Mouse (Mus musculus) macrophage (primary cell): ENCODE measurements around the gene Itgb3bp. TPM values are rescaled to one million over a fixed set of nuclear protein-coding genes. Genes with fewer than 3 reads are reported as not detected.

ENCODE experiments used
- H3K27ac ChIP-seq: fragments of 350-480 bp; formaldehyde crosslinking; 2 replicates; pipeline ENCODE4 v1.9.0; 2021
- H3K36me3 ChIP-seq: fragments of 350-480 bp; formaldehyde crosslinking; 2 replicates; pipeline ENCODE4 v1.9.0; 2021; ENCODE audit errors: inconsistent target
- H3K4me3 ChIP-seq: fragments of 350-480 bp; formaldehyde crosslinking; 2 replicates; pipeline ENCODE4 v1.9.0; 2021; ENCODE audit errors: inconsistent target
- H3K79me2 ChIP-seq: fragments of 350-480 bp; formaldehyde crosslinking; 2 replicates; pipeline ENCODE4 v1.9.0; 2021; ENCODE audit errors: inconsistent target
- WGBS: methylation state at CpG from one replicate; pipeline ENCODE4 v1.1.7; 2026; ENCODE audit warnings: inconsistent platforms; ENCODE audit not compliant: missing documents; 5-methylcytosine and 5-hydroxymethylcytosine counted together
- polyA plus RNA-seq: library from polyadenylated mRNA; stranded (reverse); fragments of 250-400 nt; gene quantifications from 3 replicates; pipeline ENCODE4 v1.2.4, GENCODE M21; 2018; ENCODE audit warnings: inconsistent platforms

Gene Itgb3bp
- polyA plus RNA-seq, 1 experiment from 2014 or later: 9.1 TPM

GRCm38 (mm10) chr4:99947192-99947591, 17.6 kb upstream of the Itgb3bp start:
- no peaks in the 10 kb centered on the region for H3K36me3 ChIP-seq
- H3K79me2 ChIP-seq: no peaks in the 10 kb centered on the region
- no peak overlapping the region for H3K4me3 ChIP-seq
- 94% methylated on average over 1 of the region's 1 CpGs for WGBS
- no peak overlapping the region for H3K27ac ChIP-seq

- WGBS: 100% methylated on average over 2 of the region's 2 CpGs
- no peaks in the 10 kb centered on the region for H3K36me3 ChIP-seq
- no peak overlapping the region for H3K4me3 ChIP-seq
- H3K27ac ChIP-seq: no peak overlapping the region
- no peaks in the 10 kb centered on the region for H3K79me2 ChIP-seq
Measured at GRCm38 (mm10) chr4:99946516-99946915, 16.9 kb upstream of the Itgb3bp start.

- Histone ChIP-seq H3K4me3 (no peak overlapping the region), H3K79me2 (no peaks in the 10 kb centered on the region), H3K36me3 (no peaks in the 10 kb centered on the region), H3K27ac (no peak overlapping the region)
- WGBS: 91% methylated on average over 7 of the region's 7 CpGs
Measured at GRCm38 (mm10) chr4:99945011-99945410, 15.4 kb upstream of the Itgb3bp start.

- Histone ChIP-seq H3K4me3 (no peak overlapping the region), H3K79me2 (no peaks in the 10 kb centered on the region), H3K36me3 (no peaks in the 10 kb centered on the region), H3K27ac (no peak overlapping the region)
- WGBS: 59% methylated on average over 2 of the region's 2 CpGs
Measured at GRCm38 (mm10) chr4:99944606-99945005, 15.0 kb upstream of the Itgb3bp start.

- 87% methylated on average over 10 of the region's 10 CpGs for WGBS
- H3K4me3 ChIP-seq: no peak overlapping the region
- peaks cover 8% of the 10 kb centered on the region; the same call in 1 of the 2 replicates for H3K79me2 ChIP-seq
- H3K36me3 ChIP-seq: no peaks in the 10 kb centered on the region
- H3K27ac ChIP-seq: no peak overlapping the region
Measured at GRCm38 (mm10) chr4:99941655-99942414, 12.2 kb upstream of the Itgb3bp start.

GRCm38 (mm10) chr4:99939711-99940505, 10.3 kb upstream of the Itgb3bp start:
- H3K36me3 ChIP-seq: no peaks in the 10 kb centered on the region

GRCm38 (mm10) chr4:99936278-99936677, 6.7 kb upstream of the Itgb3bp start:
- no peaks in the 10 kb centered on the region for H3K36me3 ChIP-seq
- WGBS: 78% methylated on average over 5 of the region's 5 CpGs
- H3K4me3 ChIP-seq: no peak overlapping the region
- H3K27ac ChIP-seq: no peak overlapping the region
- H3K79me2 ChIP-seq: peaks cover 46% of the 10 kb centered on the region

More at GRCm38 (mm10) chr4:99939711-99940505, 10.3 kb upstream of the Itgb3bp start:
- Histone ChIP-seq H3K4me3 (no peak overlapping the region), H3K27ac (no peak overlapping the region), H3K79me2 (peaks cover 16% of the 10 kb centered on the region; the same call in 1 of the 2 replicates)
- 64% methylated on average over 16 of the region's 16 CpGs for WGBS

GRCm38 (mm10) chr4:99934859-99935258, 5.2 kb upstream of the Itgb3bp start:
- H3K4me3 ChIP-seq: no peak overlapping the region
- WGBS: over 99% methylated on average over 6 of the region's 7 CpGs
- no peak overlapping the region for H3K27ac ChIP-seq
- peaks cover 60% of the 10 kb centered on the region for H3K79me2 ChIP-seq
- H3K36me3 ChIP-seq: no peaks in the 10 kb centered on the region

- no peak overlapping the region for H3K27ac ChIP-seq
- H3K79me2 ChIP-seq: peaks cover 52% of the 10 kb centered on the region
- 95% methylated on average over 4 of the region's 4 CpGs for WGBS
- H3K36me3 ChIP-seq: no peaks in the 10 kb centered on the region
- no peak overlapping the region for H3K4me3 ChIP-seq
Measured at GRCm38 (mm10) chr4:99931807-99932206, 2.2 kb upstream of the Itgb3bp start.

GRCm38 (mm10) chr4:99931240-99931580, 1.6 kb upstream of the Itgb3bp start:
- H3K36me3 ChIP-seq: no peaks in the 10 kb centered on the region
- H3K79me2 ChIP-seq: peaks cover 52% of the 10 kb centered on the region
- WGBS: 90% methylated on average over 11 of the region's 11 CpGs
- H3K4me3 ChIP-seq: peak overlapping the region; percentile 64; the same call in 1 of the 2 replicates
- H3K27ac ChIP-seq: no peak overlapping the region

- Histone ChIP-seq H3K4me3 (peak overlapping the region; percentile 64), H3K36me3 (no peaks in the 10 kb centered on the region), H3K27ac (0 out of 2 replicates have a peak overlapping the region, but pooled peaks have one; percentile 75), H3K79me2 (peaks cover 52% of the 10 kb centered on the region)
- 68% methylated on average over 10 of the region's 10 CpGs for WGBS
Measured at GRCm38 (mm10) chr4:99930518-99931239, 1.1 kb upstream of the Itgb3bp start.

- no peaks in the 10 kb centered on the region for H3K36me3 ChIP-seq
- peak within 1 kb of the TSS; percentile 64 for H3K4me3 ChIP-seq
- WGBS: 2% methylated on average over 23 of the region's 23 CpGs
- H3K79me2 ChIP-seq: peaks cover 42% of the 10 kb centered on the region
- peak within 1 kb of the TSS; percentile 75 for H3K27ac ChIP-seq
Measured at GRCm38 (mm10) chr4:99929149-99929612, 432 bp downstream of the Itgb3bp start, which contains the start of gene Pgm1. Gene Pgm1 (plus strand): TSS chr4:99929414.

- WGBS: 35% methylated on average over 6 of the region's 6 CpGs
- Histone ChIP-seq H3K27ac (no peak overlapping the region), H3K4me3 (peak overlapping the region; percentile 64; the same call in 1 of the 2 replicates), H3K79me2 (peaks cover 35% of the 10 kb centered on the region), H3K36me3 (no peaks in the 10 kb centered on the region)
Measured at GRCm38 (mm10) chr4:99928521-99928920, 1.1 kb downstream of the Itgb3bp start.

GRCm38 (mm10) chr4:99926380-99926779, 3.2 kb downstream of the Itgb3bp start:
- 97% methylated on average over 4 of the region's 4 CpGs for WGBS
- Histone ChIP-seq H3K27ac (no peak overlapping the region), H3K4me3 (no peak overlapping the region)

More at GRCm38 (mm10) chr4:99926380-99926779, 3.2 kb downstream of the Itgb3bp start:
- no peaks in the 10 kb centered on the region for H3K36me3 ChIP-seq
- peaks cover 16% of the 10 kb centered on the region for H3K79me2 ChIP-seq
